Mouse (Mus musculus) mature B cell (primary cell): ENCODE measurements around the gene Gm28043.

ENCODE experiments used
- in situ Hi-C: fragments of 300-500 bp; cut with MboI; formaldehyde crosslinking; loops from 2 replicates; pipeline ENCODE4 v1.14.3; 2019

The Gm28043 gene

DNA sequence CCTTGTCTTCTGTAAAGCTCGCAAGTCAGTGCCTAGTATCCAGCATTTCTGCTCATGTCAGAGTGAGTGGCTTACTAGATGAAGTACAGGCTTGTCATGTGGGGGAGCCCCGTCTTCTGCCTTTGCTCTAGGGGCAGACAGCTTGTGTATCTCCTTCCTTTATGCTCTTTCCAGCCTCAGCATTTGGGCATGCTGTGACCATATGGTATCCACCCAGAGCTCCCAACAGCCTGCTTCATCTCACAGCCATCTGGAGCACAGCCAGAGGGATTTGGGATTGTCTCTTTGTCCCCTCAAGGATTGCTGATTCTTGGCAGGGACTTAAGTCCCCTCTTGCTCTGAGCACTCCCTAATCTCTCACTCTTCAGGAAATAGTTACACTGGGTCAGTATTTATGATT, 65.5 kb downstream of the Gm28043 start:
- in situ Hi-C loops = no loop called here

DNA sequence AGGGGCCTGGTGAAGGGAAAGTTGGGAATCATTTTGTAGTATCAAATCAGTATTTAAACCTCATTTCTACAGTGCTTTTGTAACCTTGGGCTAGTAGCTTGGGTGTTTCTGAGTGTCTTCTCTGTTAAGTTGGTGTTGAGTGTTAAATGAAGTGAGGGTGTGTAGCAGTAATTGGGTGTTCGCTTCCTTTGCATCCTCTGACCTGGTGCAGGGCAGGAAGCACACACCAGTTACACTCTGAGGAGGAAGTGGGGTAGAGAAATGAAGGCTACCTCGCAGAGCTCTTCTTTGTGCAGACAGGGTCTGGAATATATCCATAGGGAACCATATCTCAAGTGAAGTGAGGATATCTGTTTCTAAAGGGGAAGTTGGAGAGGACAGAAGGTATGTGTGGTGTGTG, 66.2 kb downstream of the Gm28043 start:
- in situ Hi-C loops = no loop called here

- in situ Hi-C loops = no loop called here
Measured at GRCm38 (mm10) chr17:29681669-29682068, 67.0 kb downstream of the Gm28043 start.

GRCm38 (mm10) chr17:29682261-29682660, 67.6 kb downstream of the Gm28043 start:
- in situ Hi-C loops = no loop called here

DNA sequence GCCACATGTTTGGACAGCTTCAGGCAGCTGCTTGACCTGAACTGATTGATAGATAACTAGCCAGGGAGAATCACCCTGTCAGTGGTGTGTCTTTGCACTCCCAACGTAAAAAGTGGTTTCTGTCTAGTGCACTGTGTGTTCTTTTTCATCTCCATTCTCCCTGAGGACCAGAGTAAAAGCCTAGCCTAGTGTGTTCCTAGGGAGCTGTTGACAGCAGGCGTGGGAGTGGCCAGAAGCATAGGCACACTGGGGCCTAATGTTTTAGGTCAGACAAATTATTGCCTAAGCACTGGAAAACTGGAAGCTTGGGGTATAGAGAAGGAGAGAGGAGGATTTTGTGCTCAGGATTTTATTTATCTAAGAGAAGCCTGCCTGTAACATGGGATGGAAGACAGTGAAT, 68.5 kb downstream of the Gm28043 start:
- in situ Hi-C loops = no loop called here

DNA sequence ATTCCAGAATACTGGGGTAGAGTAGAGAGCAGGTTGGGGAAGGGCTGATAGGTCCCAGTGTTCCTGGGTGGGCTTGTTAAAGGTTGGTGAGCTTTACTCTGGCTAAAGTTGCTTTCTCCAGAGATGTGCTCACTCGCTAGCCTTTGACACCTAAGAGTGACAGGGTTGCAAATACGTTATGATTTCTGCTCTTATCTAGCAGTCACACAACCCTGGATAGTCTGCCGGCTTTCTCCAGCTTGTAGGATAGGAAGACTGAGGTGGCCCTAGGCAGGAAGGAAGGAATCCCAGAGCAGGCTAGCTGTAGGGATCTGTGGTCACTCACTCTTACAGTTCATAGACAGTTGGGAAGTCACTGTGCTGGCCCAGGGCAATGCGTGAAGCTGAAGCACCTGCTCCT, 69.6 kb downstream of the Gm28043 start:
- in situ Hi-C loops = no loop called here

GRCm38 (mm10) chr17:29686771-29687170, 72.1 kb downstream of the Gm28043 start:
- in situ Hi-C loops = no loop called here

GRCm38 (mm10) chr17:29687373-29687772, 72.7 kb downstream of the Gm28043 start:
- in situ Hi-C loops = no loop called here

DNA sequence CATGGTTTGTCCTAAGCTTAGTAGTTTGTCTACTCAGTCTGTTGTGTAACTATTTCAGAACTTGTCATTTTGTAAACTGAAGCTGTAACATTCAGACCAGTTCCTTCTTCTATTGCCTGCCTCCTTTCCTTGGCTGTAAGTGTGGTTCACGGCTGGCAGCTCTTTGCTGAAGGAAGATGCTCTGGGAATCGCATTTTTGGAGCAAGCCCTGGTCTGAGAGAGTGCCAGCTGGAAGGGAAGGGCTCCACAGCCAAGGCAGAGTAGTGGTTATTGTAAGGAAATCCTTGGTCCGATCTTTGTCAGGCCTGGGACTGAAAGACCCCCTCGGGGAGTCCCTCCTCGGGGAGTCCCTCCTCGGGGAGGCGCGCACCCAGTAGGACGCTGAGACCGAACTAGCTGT, 73.9 kb downstream of the Gm28043 start:
- in situ Hi-C loops = no loop called here

DNA sequence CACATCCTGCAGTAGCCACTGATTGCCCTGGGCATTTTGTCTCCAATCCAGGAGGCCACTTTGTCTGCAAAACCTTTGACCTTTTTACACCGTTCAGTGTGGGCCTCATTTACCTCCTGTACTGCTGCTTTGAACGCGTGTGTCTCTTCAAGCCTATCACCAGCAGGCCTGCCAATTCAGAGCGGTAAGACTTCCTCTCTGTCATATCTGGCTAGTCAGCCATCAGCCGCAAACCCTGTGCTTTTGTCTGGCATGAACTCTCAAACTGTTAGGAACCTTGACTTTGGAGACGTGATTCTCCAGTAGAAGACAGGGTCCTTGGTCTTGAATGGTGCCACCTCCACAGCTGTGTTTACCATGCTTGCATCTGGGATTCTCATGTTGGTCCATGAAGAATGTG, 75.6 kb downstream of the Gm28043 start:
- in situ Hi-C loops = no loop called here

- in situ Hi-C loops = no loop called here
Measured at GRCm38 (mm10) chr17:29692827-29693226, 78.2 kb downstream of the Gm28043 start.

GRCm38 (mm10) chr17:29693571-29693970, 78.9 kb downstream of the Gm28043 start:
- in situ Hi-C loops = no loop called here

- in situ Hi-C loops = no loop called here
Measured at GRCm38 (mm10) chr17:29694516-29694915, 79.8 kb downstream of the Gm28043 start.

GRCm38 (mm10) chr17:29696940-29697339, 82.3 kb downstream of the Gm28043 start:
- in situ Hi-C loops = no loop called here

GRCm38 (mm10) chr17:29698421-29698820, 83.7 kb downstream of the Gm28043 start:
- in situ Hi-C loops = no loop called here

- in situ Hi-C loops = no loop called here
Measured at GRCm38 (mm10) chr17:29700573-29700972, 85.9 kb downstream of the Gm28043 start.

- in situ Hi-C loops = no loop called here
Measured at GRCm38 (mm10) chr17:29702938-29703710, 88.4 kb downstream of the Gm28043 start.

DNA sequence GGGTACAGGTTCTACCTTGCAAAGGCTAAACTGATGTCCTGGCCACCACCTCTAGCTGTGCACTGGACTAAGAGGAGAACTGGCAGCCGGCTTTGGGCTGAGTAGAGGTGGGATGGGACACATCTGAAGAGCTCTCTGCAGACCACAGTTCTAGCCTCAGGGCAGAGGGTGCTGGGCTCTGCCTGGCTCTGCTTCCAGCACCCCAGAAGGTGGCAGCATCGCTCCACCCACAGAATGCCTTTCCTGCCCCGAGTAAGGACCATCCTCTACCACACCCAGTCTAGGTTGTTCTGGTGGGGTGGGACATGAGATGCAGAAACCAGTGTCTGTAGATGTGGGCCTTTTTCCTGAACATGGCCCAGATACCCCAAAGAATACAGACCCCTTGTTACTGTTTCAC, 90.1 kb downstream of the Gm28043 start:
- in situ Hi-C loops = no loop called here

- in situ Hi-C loops = no loop called here
Measured at GRCm38 (mm10) chr17:29705881-29706280, 91.2 kb downstream of the Gm28043 start.

DNA sequence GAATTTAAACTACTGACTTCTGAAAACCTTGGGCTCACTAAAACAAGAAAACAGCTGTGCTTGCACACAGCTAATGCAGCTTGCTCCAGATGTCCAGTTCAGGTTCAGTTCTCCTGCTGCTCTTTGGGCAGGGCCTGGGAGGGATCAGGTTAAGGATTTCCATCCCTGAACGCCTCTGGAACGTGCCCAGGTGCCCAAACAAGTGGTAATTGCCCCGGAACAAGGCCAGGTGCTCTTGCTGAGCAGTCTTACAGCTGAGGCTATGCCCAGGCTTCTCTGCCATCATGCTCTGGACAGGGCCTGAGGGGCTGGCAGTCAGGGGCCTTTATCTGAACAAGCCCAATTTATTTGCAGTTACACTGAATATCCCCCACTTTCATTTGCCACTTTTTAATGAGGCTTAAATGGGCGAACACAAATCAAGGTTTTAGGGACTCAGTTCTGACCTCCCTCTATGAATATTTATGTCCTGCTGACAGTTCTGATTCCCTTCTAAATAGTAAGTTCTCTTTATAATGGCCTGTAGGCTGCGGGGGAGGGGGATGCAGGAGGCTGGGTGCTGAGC, 92.4 kb downstream of the Gm28043 start:
- in situ Hi-C loops = no loop called here

- in situ Hi-C loops = no loop called here
Measured at GRCm38 (mm10) chr17:29708783-29709182, 94.1 kb downstream of the Gm28043 start.

DNA sequence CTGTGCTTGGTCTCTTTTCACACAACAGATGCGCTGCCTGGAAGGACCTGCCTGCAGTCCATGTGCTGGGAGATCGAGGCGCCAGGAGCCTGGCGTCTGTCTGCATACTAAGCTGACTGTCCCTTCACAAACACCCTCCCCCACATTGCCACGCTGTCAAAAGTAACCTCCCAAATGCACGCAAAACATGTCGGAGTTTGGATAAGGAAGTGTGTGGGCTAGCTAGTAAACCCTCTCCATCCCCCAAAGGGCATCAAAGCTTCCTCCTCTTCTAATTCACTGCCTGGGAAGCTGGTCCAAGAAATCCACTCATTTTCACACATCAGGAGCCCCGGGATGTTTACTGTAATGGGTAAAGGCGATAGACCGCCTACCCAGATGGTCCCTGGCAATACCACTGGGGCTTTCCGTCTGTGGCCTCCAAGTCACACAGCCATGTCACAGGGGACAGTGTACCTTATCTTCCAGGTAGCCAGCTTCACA, 95.9 kb downstream of the Gm28043 start:
- in situ Hi-C loops = no loop called here

DNA sequence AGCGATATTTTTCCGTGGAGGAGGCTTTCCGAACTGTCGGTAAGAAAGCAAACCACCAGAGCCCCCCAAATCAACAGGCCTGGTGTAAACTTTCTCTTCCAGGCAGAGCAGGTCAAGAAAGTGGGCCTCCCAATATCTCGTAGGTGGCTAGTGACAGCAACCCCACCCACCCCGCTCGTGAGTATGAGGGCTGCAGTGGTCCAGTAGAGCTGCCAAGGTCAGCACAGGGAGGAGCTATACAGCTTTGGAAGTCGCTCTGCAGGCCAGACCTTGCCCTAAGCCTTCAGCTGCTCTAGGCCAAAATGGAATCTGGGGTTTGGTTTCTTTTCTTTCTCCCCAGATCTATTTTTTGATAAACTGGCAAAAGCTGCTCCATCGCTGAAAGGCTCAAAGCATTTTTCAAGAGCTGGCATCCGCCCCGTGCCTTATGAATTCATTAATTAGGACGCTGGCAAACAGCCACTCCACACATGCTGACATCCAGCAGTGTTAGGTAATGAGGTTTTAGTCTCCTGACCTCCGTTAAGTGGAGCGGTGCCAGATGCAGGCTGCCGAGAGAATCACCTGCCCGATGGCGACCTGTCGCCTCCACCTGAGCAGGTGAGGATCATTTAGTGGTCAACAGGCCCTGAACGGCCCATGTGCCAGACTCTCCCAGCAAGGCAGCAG, 96.5 kb downstream of the Gm28043 start:
- in situ Hi-C loops = no loop called here
